Mouse (Mus musculus): ENCODE data around the gene Naa10. TPM values are rescaled to one million over a fixed set of nuclear protein-coding genes. Genes with fewer than 3 reads are reported as not detected.
A peak's percentile ranks its signal among the peaks of the same experiment; 100 is the strongest.

The Naa10 gene
- 163 and 169 TPM in 2 replicates for polyA plus RNA-seq (2015; fragmentation: Nextera tagmentation; extraction: Ambion mirVana)

GRCm38 (mm10) chrX:73921823-73922549 lies at the start of gene Naa10, which contains the start of gene Arhgap4:
TSS of gene Naa10 (minus strand) at chrX:73921944.
TSS of gene Arhgap4 (minus strand) at chrX:73921870.
- H3K27ac ChIP-seq, result peak within 1 kb of the TSS; percentile 83
- no peaks in the 10 kb centered on the region for H3K9me3 ChIP-seq
- no peaks in the 10 kb centered on the region for H3K36me3 ChIP-seq
- H3K9ac ChIP-seq, result peak within 1 kb of the TSS; percentile 59
- peak within 1 kb of the TSS; percentile 67 for H3K4me2 ChIP-seq (replicated peaks)
- WGBS, result 22% methylated on average over 43 of the region's 43 CpGs
- peak; percentile 97 for ATAC-seq
- no peaks in the 10 kb centered on the region for H3K27me3 ChIP-seq (replicated peaks)
- no peaks in the 10 kb centered on the region for H3K4me1 ChIP-seq (replicated peaks)
- H3K4me3 ChIP-seq (replicated peaks), result peak within 1 kb of the TSS; percentile 51

- Histone ChIP-seq H3K9me3 (no peaks in the 10 kb centered on the region), H3K4me3 (replicated peaks) (no peak overlapping the region), H3K27me3 (replicated peaks) (no peaks in the 10 kb centered on the region), H3K9ac (no peak overlapping the region), H3K4me1 (replicated peaks) (no peaks in the 10 kb centered on the region), H3K36me3 (no peaks in the 10 kb centered on the region), H3K27ac (no peak overlapping the region), H3K4me2 (replicated peaks) (no peak overlapping the region)
- ATAC-seq, result no peak
Measured at GRCm38 (mm10) chrX:73970781-73971180, 49.0 kb upstream of the Naa10 start.

- no peak overlapping the region for H3K4me2 ChIP-seq (replicated peaks)
- H3K36me3 ChIP-seq, result no peaks in the 10 kb centered on the region
- no peaks in the 10 kb centered on the region for H3K27me3 ChIP-seq (replicated peaks)
- no peak overlapping the region for H3K4me3 ChIP-seq (replicated peaks)
- H3K4me1 ChIP-seq (replicated peaks), result no peaks in the 10 kb centered on the region
- 83% methylated on average over 2 of the region's 2 CpGs for WGBS
- H3K9ac ChIP-seq, result no peak overlapping the region
- no peak overlapping the region for H3K27ac ChIP-seq
- no peak for ATAC-seq
- no peaks in the 10 kb centered on the region for H3K9me3 ChIP-seq
Measured at GRCm38 (mm10) chrX:73969729-73970128, 48.0 kb upstream of the Naa10 start.

GRCm38 (mm10) chrX:73969167-73969566 lies 47.4 kb upstream of the Naa10 start:
- H3K4me3 ChIP-seq (replicated peaks), result no peak overlapping the region
- no peak overlapping the region for H3K4me2 ChIP-seq (replicated peaks)
- ATAC-seq, result no peak
- peaks cover 3% of the 10 kb centered on the region; the same call in 1 of the 2 replicates for H3K4me1 ChIP-seq (replicated peaks)
- H3K27ac ChIP-seq, result no peak overlapping the region
- H3K9ac ChIP-seq, result no peak overlapping the region
- WGBS, result 80% methylated on average over 1 of the region's 1 CpGs
- H3K36me3 ChIP-seq, result no peaks in the 10 kb centered on the region
- H3K27me3 ChIP-seq (replicated peaks), result no peaks in the 10 kb centered on the region
- H3K9me3 ChIP-seq, result no peaks in the 10 kb centered on the region

- peak; percentile 87 for ATAC-seq
- H3K27me3 ChIP-seq (replicated peaks), result no peaks in the 10 kb centered on the region
- WGBS, result 13% methylated on average over 60 of the region's 60 CpGs
- H3K4me2 ChIP-seq (replicated peaks), result peak overlapping the region; percentile 51
- H3K9ac ChIP-seq, result peak overlapping the region; percentile 69
- H3K9me3 ChIP-seq, result no peaks in the 10 kb centered on the region
- H3K4me1 ChIP-seq (replicated peaks), result peaks cover 5% of the 10 kb centered on the region; the same call in 1 of the 2 replicates
- H3K27ac ChIP-seq, result peak overlapping the region; percentile 98
- H3K36me3 ChIP-seq, result no peaks in the 10 kb centered on the region
- peak overlapping the region; percentile 58 for H3K4me3 ChIP-seq (replicated peaks)
Measured at GRCm38 (mm10) chrX:73967177-73968075, 45.7 kb upstream of the Naa10 start.

GRCm38 (mm10) chrX:73966248-73967176 lies 44.8 kb upstream of the Naa10 start, which contains the start of gene Hcfc1:
TSS of gene Hcfc1 (minus strand) at chrX:73966357.
- peaks cover 5% of the 10 kb centered on the region; the same call in 1 of the 2 replicates for H3K4me1 ChIP-seq (replicated peaks)
- no peaks in the 10 kb centered on the region for H3K9me3 ChIP-seq
- peak; percentile 78 for ATAC-seq
- no peaks in the 10 kb centered on the region for H3K36me3 ChIP-seq
- peak within 1 kb of the TSS; percentile 69 for H3K9ac ChIP-seq
- peak within 1 kb of the TSS; percentile 75 for H3K4me2 ChIP-seq (replicated peaks)
- peak within 1 kb of the TSS; percentile 98 for H3K27ac ChIP-seq
- H3K27me3 ChIP-seq (replicated peaks), result no peaks in the 10 kb centered on the region
- peak within 1 kb of the TSS; percentile 58 for H3K4me3 ChIP-seq (replicated peaks)
- 15% methylated on average over 58 of the region's 58 CpGs for WGBS

GRCm38 (mm10) chrX:73965307-73965706 lies 43.6 kb upstream of the Naa10 start:
- H3K4me3 ChIP-seq (replicated peaks), result peak overlapping the region; percentile 58
- peak overlapping the region; percentile 69 for H3K9ac ChIP-seq
- ATAC-seq, result no peak
- H3K27me3 ChIP-seq (replicated peaks), result no peaks in the 10 kb centered on the region
- H3K36me3 ChIP-seq, result no peaks in the 10 kb centered on the region
- H3K4me2 ChIP-seq (replicated peaks), result peak overlapping the region; percentile 75
- 20% methylated on average over 20 of the region's 20 CpGs for WGBS
- H3K27ac ChIP-seq, result peak overlapping the region; percentile 98; the same call in 1 of the 2 replicates
- H3K4me1 ChIP-seq (replicated peaks), result peaks cover 5% of the 10 kb centered on the region; the same call in 1 of the 2 replicates
- no peaks in the 10 kb centered on the region for H3K9me3 ChIP-seq

- Histone ChIP-seq H3K27ac (peak overlapping the region; percentile 54; the same call in 1 of the 2 replicates), H3K27me3 (replicated peaks) (no peaks in the 10 kb centered on the region), H3K9me3 (no peaks in the 10 kb centered on the region), H3K4me2 (replicated peaks) (peak overlapping the region; percentile 75), H3K9ac (peak overlapping the region; percentile 69; the same call in 1 of the 2 replicates), H3K36me3 (no peaks in the 10 kb centered on the region), H3K4me1 (replicated peaks) (peaks cover 5% of the 10 kb centered on the region; the same call in 1 of the 2 replicates), H3K4me3 (replicated peaks) (peak overlapping the region; percentile 58)
- 19% methylated on average over 3 of the region's 3 CpGs for WGBS
- no peak for ATAC-seq
Measured at GRCm38 (mm10) chrX:73964363-73964762, 42.6 kb upstream of the Naa10 start.

- H3K4me2 ChIP-seq (replicated peaks), result no peak overlapping the region
- H3K27ac ChIP-seq, result no peak overlapping the region
- H3K9me3 ChIP-seq, result no peaks in the 10 kb centered on the region
- H3K4me3 ChIP-seq (replicated peaks), result no peak overlapping the region
- H3K36me3 ChIP-seq, result peaks cover 24% of the 10 kb centered on the region; the same call in 1 of the 2 replicates
- no peak for ATAC-seq
- no peaks in the 10 kb centered on the region for H3K27me3 ChIP-seq (replicated peaks)
- WGBS, result 91% methylated on average over 6 of the region's 6 CpGs
- H3K4me1 ChIP-seq (replicated peaks), result no peaks in the 10 kb centered on the region
- H3K9ac ChIP-seq, result no peak overlapping the region
Measured at GRCm38 (mm10) chrX:73954988-73955387, 33.2 kb upstream of the Naa10 start.

GRCm38 (mm10) chrX:73952603-73953002 lies 30.9 kb upstream of the Naa10 start:
- no peak overlapping the region for H3K27ac ChIP-seq
- peaks cover 29% of the 10 kb centered on the region for H3K36me3 ChIP-seq
- no peak overlapping the region for H3K4me2 ChIP-seq (replicated peaks)
- H3K9me3 ChIP-seq, result no peaks in the 10 kb centered on the region
- WGBS, result 75% methylated on average over 5 of the region's 5 CpGs
- ATAC-seq, result no peak
- H3K4me1 ChIP-seq (replicated peaks), result no peaks in the 10 kb centered on the region
- H3K27me3 ChIP-seq (replicated peaks), result no peaks in the 10 kb centered on the region
- H3K9ac ChIP-seq, result no peak overlapping the region
- no peak overlapping the region for H3K4me3 ChIP-seq (replicated peaks)

GRCm38 (mm10) chrX:73949341-73949740 lies 27.6 kb upstream of the Naa10 start:
- Histone ChIP-seq H3K4me1 (replicated peaks) (no peaks in the 10 kb centered on the region), H3K4me3 (replicated peaks) (no peak overlapping the region), H3K9ac (no peak overlapping the region), H3K36me3 (peaks cover 28% of the 10 kb centered on the region), H3K4me2 (replicated peaks) (no peak overlapping the region), H3K27ac (no peak overlapping the region), H3K9me3 (no peaks in the 10 kb centered on the region), H3K27me3 (replicated peaks) (no peaks in the 10 kb centered on the region)
- WGBS, result 91% methylated on average over 10 of the region's 10 CpGs
- ATAC-seq, result peak; percentile 9; the same call in 1 of the 2 replicates

Data from intestine, embryonic 15.5 days (tissue).